Mouse (Mus musculus) embryo, embryonic 11 days (tissue): ENCODE measurements around the gene Macc1.

Source experiments
- DNase-seq: peaks from one replicate; pipeline ENCODE4 v3.0.0-alpha.2; 2015

Macc1 gene

DNA sequence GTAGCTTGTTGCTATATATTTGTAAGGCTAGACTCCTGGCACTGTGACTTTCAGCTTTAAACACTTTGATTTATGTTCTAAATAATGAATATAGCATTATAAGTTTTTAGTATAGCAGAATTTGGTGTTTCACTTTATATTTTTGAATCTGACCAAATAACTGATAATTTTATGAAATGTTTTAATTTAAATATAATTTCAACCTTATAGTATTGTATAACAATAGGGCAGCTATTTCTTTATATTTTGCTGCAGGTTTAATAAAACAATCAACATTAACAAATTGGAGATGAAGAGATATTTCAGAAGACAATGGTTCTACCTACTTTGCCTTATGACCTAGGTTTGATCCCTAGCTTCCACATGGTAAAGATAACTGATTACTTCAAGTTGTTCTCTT, at the start of gene Macc1:
Gene Macc1, plus strand, starts transcription at position 301 of the 400 bp plus-strand sequence.
- DNase-seq: no peak

DNA sequence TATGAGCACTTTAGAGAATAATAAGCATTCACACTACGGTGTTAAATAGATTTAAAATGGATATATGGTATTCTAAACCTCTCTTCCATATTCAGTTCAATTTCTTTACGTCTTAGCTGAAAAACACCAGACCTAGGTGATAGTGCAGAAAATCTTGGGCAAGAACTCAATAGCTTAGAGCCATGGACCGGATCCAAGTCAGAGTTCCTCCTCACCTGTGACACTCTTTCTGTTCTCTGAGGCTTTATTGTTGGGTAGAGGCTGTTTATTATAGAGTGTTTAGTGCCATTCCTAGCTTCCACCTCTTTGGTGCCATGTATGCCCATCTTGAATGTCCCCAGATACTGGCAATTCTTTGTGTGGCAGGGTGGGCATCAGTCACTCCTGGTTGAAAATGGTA, 49.6 kb upstream of the Macc1 start:
- no peak for DNase-seq

DNA sequence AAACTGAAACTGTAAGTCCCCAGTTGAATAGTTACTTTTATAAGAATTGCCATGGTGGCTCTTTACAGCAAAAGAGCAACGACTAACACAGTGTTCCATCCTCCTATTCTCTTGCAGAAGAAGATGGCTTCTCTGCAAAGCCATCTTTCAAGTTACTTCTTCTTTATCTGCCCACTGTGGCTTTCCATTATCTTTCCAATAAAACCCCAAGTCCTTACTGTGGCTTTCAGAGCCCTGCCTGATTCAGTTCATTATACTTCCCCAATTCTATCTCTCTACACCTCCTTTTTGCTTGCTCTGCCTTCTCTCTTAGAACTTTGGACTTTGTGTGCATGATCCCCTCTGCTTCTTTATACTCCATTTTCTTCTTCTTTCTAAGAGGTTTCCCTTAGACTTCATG, 45.3 kb upstream of the Macc1 start:
- no peak for DNase-seq

DNA sequence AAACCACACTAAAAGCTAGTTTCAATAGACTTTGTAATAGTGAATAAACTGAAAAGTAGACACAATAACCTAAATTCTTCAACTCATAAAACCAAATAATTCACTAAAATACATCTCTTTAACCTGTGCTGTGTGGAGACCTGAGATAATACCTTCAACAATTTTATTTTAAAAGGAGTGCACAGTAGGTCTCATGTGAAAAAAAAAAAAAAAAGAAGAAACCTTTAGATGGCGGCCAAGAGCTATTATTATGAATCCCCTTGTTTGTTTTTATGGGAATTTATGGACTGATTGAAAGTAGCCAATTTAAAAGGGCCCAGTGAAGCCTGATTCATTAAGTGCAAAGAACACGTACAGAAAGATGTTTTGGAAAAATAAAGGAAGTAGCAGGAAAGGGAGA, 44.0 kb upstream of the Macc1 start:
- no peak for DNase-seq

DNA sequence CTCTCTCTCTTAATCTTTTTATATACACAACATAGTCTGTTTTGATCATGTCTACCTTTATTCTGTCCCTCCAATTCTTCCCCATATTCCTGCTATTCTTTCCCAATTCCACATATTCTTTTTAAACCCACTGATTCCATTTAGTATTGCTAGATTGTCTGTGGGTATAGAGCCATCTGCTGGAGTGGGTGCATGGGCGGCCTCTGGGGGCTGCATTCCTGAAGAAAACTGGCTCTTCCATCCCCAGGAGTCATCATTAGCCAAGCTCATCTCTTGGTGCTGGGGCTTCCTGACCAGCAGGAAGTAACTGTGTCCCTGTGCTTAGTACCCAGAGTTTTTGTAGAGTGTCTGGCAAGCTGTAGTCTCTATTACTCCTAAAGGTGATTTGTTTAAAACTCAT, 42.1 kb upstream of the Macc1 start:
- no peak for DNase-seq

DNA sequence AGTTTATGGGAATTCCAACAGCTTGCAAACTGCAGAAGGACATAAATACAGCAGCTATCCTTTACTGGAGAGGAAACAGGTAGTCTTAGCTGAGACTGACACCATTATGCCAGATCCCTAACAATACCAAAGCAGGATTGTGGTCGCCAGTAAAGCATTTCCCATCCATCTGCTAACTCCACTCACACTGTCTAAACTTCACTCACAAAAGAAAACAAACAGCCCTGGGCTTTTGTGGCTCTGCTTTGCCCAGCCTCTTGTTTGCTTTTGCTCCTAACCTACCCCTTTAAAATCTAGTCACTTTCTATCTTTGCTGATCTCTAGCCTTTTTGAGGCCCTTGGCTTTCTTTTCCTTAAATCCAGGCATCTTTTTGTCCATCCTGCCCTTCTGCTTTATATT, 40.5 kb upstream of the Macc1 start:
- DNase-seq: peak; percentile 22

DNA sequence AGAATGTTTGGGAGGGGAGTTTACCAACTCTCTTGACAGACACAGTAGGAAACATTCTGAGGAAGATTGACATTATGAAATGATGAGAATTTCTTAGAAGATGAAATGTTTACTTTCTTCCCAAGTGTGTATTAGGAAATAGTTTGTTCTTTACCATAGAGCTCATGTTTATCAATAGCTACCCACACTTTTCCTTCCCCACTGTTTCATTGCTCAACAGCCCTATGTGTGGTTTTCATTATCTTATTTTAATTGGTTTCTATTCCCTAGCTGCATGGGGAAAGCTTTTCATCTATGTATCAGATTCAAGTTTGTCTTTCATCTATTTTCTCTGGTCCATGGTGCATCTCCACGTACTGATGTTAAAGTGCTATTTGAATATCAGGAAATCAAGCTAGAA, 37.8 kb upstream of the Macc1 start:
- DNase-seq: no peak

DNA sequence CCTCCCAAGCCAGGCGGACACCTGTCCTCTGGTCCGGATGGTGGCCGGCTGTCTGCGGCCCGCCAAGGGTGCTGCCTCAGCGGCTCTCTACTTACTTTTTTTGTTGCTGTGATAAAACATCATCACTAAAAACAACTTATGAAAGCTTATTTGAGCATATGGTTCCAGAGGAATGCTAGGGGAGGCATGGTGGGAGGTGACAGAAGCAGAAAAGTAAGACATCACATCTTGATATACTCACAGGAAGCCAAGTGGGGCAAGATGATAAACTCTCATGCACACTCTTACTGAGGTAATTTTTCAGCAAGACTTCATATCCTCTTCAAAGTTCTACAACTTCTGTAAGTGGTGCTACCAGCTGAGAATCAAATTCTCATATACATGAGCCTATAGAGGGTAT, 22.5 kb upstream of the Macc1 start:
- DNase-seq: no peak

DNA sequence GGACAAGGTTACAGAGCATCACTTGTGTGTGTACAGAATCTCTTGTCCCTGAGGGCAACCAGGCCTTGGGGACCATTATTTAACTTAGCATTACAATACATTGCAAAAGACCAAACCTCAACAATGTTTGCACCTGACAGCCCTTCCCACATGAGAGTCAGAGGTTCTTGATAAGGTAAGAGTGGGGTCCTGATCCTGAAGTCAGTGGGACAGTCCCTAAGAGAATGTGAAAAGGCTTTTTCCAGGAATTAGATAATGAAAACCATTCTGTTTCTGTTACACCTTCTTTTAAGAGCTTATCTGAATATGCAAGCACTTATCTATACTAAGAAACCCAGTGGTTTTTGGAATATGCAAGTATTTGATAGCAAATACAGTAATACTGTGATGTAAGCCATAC, 10.5 kb upstream of the Macc1 start:
- DNase-seq: no peak

DNA sequence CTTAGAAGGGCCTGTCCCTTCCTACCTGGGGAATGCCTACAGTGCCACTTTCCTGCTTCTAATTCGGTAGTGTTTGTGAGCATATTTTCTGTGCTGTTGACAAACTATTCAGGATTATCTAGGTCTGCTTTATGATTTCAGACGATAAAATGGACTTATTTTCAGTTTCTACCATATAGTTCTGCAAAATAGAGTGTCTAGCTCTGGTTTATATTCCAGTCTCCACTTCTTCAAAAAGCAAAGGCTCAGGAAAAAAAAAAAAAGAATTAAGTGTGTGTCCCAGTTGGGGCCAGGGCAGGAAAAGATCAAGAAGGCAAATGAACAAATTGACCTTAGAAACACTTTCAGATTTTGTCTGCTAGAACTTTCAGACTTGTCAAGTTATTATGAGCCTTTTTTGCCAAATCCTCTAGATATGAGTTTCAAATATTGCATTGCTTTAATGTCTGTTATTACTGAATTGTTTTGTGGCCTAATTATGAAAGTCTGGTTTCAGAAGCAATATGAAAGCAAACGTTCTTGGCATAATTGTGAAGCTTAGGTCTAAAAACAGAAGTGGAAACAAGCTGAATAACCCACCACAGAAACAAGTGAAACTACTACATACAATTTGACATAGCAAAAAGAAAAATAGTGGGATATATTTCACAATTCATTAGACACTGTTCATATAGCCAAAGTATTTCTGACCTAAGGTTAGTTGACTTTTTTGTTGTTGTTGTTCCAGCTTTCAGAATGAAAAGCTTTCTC, 881 bp upstream of the Macc1 start:
- no peak for DNase-seq

DNA sequence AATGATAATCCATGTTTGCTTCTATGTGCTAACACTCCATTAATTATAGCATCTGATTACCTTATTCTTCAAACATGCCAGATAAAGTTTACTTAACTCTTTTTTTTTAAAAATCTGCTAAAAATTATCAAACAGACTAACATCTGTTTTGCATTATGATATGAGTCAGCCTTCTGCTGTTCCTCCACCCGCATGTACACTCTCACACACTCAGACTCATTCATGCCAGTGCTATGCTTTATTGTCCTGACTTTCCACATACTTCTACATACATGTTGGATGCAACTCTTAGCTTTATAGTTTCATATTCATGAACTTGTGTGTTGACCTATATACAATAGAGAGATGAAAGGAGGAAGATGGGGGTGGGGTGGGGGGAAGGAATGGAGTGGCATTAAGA, 4.7 kb downstream of the Macc1 start:
- DNase-seq: peak; percentile 33

DNA sequence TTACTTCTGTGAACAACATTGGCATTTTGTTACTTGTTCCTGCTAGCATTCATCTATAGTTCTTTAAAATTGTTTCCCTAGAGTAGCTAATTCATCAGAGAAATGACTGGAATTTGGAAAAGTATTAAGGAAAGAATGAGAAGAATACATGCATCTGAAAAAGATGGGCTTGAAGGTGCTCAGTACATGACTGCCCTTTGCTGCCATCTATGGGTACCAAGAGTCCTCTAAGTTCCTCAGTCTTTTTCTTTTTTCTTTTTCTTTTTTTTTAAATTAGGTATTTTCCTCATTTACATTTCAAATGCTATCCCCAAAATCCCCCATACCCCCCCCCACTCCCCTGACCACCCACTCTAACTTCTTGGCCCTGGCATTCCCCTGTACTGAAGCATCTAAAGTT, 11.3 kb downstream of the Macc1 start:
- peak; percentile 29 for DNase-seq

DNA sequence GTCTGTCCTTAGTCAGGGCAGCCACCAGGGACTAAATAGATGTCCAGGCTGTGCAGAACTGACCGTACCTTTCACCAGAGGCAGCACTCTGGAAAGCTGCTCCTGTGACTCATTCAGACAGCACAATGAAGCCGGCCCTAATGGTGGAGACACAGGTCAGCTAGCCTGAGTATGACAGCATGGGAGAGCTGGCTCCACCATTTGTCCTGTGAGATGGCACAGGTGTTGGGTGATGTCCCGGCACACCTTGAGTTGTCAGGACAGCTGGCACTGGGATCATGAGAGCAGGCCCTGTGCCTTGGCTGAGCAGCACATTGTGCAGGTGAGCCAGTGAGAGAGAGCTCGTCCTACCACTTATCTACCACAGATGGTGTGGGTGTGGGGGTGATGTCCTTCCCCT, 16.6 kb downstream of the Macc1 start:
- DNase-seq: no peak

DNA sequence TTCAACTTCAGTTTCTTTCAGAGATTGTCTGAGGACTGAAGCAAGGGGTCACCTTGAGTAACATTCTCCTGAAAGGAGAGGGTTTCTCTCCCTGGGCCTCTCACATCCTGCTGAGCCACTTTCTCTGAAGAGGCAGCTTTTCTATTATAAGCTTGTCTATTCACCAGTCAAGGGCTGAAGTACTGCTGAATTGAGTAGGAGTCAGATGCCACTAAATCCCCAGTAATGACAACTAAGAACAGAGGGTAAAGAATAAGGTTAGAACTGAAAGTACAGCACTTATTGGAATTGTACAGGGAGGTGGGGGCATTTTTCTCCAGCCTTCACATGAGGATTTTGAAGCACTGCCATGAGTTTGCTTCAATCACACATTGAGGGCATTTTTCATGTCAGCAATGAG, 19.3 kb downstream of the Macc1 start:
- DNase-seq: peak; percentile 22

DNA sequence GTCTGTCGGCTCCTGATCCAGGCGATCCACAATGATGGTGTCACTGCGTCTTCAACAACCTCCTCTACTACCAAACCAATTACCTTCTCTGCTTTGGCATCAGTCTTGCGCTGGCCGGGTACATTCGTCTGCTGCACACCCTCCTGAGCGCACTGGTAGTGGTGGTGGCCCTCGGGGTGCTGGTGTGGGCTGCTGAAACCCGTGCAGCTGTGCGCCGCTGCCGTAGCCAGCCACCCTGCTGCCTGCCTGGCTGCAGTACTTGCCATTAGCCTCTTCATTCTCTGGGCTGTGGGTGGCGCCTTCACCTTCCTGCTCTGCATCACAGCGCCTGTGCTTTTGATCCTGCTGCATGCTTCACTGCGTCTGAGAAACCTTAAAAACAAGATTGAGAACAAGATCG, 38.5 kb downstream of the Macc1 start:
- DNase-seq: peak; percentile 5

DNA sequence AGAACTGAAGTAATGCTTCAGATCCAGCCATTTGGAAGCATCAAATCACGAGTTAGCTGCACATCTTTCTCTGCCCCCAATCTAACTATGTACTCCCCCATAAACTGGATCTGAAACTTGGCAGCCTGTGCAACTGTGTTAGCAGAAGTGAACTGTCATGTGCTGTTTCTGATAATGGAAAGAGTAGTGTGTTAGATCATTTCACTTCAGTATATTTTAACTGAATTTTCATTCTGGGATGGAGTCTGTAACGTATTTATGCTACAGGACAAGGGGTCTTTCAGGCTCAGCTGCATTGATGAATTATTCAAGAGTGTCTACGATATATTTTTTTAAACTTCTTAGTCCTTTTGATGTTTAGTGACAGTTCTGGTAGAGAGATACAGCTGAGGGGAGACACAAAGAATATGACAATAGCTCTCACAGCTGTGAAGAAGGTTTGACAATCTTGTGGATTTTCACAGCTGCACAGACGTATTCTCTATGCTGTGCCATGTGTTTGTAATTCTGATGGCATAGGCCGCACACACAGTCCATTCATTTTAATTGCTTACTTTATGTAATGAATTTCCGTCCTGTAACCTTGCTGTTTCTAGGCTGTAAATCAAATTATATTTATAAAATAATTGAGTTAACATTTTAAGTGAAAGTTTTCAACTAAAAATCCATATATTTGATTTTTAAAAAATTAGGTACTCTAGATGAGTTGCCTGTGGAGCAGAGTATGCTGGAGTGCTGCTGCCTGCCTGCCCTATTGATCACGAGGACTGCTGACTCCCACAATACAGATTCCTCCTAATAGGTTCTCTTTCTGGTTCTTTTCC, 43.6 kb downstream of the Macc1 start:
- DNase-seq: peak; percentile 20

DNA sequence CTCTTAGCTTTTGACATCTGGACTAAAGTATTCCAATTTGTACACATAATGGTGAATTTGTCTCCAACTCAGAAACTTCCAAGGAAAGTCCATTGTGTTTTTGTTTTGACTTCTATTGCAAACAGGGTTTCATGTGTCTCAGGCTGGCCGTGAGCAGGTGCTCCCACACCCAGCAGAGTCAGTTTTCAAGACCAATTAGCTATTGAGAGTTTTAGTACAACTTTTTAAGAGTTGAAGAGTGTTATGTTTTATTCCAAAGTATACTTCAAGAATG, 44.1 kb downstream of the Macc1 start:
- peak; percentile 18 for DNase-seq

DNA sequence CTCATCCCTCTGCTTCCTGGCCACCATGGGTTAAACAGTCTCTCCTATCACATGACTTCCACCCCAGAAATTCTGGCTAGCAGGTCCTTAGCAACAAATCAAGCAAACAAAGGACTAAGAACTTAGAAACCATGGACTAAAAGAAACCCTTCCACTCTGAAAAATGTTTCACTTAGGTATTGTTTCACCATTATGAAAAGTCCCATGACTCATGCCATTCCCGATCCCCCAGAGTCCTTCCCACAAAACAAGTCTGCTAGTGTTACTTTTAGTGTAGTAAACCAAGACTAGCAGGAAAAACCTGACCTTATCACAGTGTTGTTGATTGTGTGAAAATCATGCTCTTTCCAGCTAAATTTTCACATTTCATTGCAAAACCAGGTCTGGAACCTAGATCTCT, 51.0 kb downstream of the Macc1 start:
- DNase-seq: no peak

DNA sequence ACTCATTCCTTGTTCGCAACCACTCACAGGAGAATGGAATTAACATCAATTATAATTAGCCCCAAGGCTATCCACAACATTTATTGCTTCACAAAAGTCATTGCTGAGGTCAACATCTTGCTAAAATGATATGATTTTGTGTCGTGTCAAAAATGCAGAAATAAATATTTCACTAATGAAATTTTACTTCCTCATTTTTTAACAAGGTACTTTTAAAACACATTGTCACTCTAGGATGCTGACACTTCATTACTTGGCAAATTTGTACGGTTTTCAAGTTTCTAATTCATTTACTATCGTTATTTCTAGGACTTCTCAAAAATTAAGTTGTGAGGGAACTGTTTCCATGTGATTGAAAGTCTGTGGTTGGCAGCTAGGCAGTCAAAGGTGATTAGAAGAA, 55.8 kb downstream of the Macc1 start:
- no peak for DNase-seq

DNA sequence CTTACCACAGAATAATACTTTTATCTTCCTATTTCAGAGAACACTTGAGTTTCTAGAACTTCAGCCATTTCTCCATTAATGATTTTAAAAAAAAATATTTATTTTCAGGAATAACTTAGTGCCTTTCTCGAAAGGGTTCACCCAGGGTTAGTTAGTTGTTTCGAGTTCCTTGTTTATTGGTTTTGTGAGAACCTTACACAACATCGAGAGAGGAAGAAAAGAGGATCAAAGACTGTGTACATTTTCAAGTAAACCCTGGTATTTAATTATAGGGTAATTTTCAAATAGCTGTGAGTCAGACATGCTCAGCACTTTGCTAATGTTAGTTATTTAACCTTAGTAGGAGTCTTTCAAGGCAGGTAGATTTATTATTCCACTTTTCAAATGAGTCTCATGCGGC, 58.3 kb downstream of the Macc1 start:
- no peak for DNase-seq

DNA sequence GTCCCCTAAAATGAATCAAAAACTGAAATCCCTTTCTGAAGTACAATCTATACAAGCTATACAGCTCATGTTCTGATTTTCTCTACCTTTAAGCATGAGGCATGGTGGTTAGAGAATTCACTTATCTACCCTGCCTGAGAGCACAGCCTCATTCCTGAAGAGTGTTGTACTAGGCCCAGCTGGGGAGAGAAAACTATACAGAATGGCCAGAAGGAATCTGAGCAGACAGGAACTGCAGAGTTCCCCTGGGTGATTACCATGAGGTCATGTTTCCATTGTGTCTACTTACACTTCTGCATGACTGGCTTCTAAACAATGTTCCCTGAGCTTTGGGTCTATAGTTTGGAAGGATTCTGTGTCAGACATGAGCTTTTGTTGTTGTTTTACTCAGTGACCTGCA, 62.8 kb downstream of the Macc1 start:
- DNase-seq: peak; percentile 51

DNA sequence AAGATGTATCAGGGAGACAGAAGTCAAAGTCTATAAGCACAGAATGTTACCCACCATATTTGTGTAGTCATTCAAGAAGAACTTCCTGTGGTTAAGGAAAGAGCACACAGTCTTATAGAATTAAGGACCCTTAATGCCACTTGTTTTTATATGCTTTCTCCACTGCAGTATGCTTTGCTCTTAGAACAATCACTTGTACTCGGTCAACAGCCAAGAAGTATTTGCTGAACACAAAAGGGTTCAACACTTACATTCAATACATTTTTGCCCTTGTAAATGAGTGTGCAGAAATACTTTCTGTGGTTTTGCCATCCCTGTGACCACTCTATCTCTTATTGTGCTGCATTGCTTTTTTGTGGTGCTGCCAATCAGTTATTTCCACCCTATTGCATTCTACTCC, 67.8 kb downstream of the Macc1 start:
- DNase-seq: no peak

DNA sequence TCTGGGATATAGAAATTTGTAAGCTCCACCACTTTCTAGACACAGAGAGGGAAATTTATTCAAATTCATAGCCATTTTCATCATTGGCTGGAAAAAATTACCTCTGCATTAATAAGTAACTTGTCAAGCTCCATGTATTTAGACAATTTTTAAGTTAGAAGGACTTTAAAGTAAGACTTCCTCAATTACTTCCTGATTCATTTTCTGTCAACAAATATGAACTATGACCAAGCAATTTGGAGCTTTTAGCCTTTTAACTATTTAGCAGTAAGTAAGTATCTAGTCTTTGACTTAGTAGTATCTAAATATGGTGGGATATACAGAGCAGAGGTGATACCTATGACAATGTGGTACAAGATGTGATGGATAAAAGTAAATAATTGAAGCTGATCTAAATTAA, 72.2 kb downstream of the Macc1 start:
- no peak for DNase-seq

DNA sequence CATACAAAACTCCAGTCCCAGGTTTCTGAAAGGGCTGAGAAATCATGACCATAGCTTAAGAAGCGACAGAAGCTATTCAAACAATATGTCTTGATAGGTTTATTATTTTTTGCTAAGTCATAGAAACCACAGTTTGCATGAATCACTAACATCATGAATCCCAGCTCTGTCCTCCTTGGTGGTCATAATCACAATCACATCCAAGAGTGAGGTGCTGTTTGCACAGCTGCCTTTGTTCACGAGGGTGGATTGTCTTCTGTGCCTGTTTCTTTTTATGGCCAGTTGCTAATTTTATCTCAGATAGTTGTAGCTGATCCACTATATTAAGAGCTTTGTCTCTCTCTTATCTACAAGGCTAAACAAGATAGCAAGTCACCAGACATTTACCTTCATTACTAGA, 72.6 kb downstream of the Macc1 start:
- DNase-seq: no peak

DNA sequence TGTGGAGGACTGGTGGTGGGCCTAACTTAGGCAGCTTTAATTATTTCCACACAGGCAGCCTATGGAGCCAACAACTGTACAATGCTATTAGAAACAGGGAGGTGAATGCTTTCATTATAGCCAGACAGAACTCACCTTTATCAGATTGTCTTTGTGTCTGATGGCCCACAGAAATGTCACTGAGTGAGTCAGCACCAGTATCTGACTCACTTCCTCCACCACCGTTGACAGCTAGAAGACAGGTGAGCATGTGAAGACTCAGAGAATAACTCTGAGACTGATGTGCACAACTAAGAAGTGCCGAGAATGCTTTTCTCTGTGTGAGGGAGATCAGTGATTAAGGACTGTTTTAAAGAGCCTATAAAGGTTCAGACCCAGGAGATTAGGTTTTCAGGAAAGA, 73.9 kb downstream of the Macc1 start:
- DNase-seq: no peak
